Mouse (Mus musculus): ENCODE data around the gene Polr2a. TPM values are rescaled to one million over a fixed set of nuclear protein-coding genes. Genes with fewer than 3 reads are reported as not detected.
"Not testable (repeated sequence)": the region's sequence is repeated elsewhere in the genome, so short reads cannot be mapped to it uniquely, and the experiment has no call there.

Polr2a gene
- polyA plus RNA-seq, 1 experiment from 2014 or later: 39.3 TPM

- Histone ChIP-seq H3K4me1 (ENCODE audit: control insufficient read depth, insufficient read depth, low read length) (peaks cover 23% of the 10 kb centered on the region), H3K36me3 (ENCODE audit: control insufficient read depth, insufficient read depth, low read length) (peaks cover 8% of the 10 kb centered on the region), H3K27ac (replicated peaks; ENCODE audit: low read depth, low read length) (no peak overlapping the region), H3K9me3 (ENCODE audit: control insufficient read depth, low read length) (no peaks in the 10 kb centered on the region), H3K9ac (ENCODE audit: low read depth, low read length) (no peak overlapping the region), H3K4me2 (ENCODE audit: low read depth, low read length) (no peak overlapping the region), H3K4me3 (ENCODE audit: low read depth, low read length) (no peak overlapping the region), H3K27me3 (replicated peaks; ENCODE audit: control insufficient read depth, insufficient read depth, low read length) (no peaks in the 10 kb centered on the region)
- ATAC-seq (ENCODE audit: low read depth) (no peak), DNase-seq (ENCODE audit: low spot score) (no peak)
Observed at GRCm38 (mm10) chr11:69752686-69753085, 5.8 kb downstream of the Polr2a start.

DNA sequence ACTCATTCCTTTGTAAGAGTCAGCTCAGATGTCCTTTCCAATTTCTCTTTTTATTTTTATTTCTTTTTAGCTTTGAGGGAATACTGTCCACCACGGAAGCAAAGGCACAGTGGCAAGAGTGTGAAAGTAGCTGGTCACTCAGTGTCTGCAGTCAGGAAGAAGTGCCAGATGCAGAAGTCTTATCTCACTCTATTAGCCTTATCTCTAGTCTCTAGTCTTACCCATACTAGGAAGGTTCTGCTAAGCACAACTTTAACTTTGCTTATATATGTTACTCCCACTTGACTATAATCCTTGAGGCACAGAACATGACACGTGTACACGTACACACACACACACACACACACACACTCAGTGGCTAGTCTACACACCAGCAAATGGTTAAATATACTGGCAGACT is 6.8 kb downstream of the Polr2a start:
- H3K4me1 ChIP-seq (ENCODE audit: control insufficient read depth, insufficient read depth, low read length): peaks cover 14% of the 10 kb centered on the region
- no peak overlapping the region for H3K27ac ChIP-seq (replicated peaks; ENCODE audit: low read depth, low read length)
- ATAC-seq (ENCODE audit: low read depth) (no peak), DNase-seq (ENCODE audit: low spot score) (no peak)
- WGBS: 81% methylated on average over 3 of the region's 3 CpGs
- no peaks in the 10 kb centered on the region for H3K27me3 ChIP-seq (replicated peaks; ENCODE audit: control insufficient read depth, insufficient read depth, low read length)
- H3K4me3 ChIP-seq (ENCODE audit: low read depth, low read length): no peak overlapping the region
- no peaks in the 10 kb centered on the region for H3K9me3 ChIP-seq (ENCODE audit: control insufficient read depth, low read length)
- peaks cover 18% of the 10 kb centered on the region for H3K36me3 ChIP-seq (ENCODE audit: control insufficient read depth, insufficient read depth, low read length)
- H3K4me2 ChIP-seq (ENCODE audit: low read depth, low read length): no peak overlapping the region
- no peak overlapping the region for H3K9ac ChIP-seq (ENCODE audit: low read depth, low read length)

DNA sequence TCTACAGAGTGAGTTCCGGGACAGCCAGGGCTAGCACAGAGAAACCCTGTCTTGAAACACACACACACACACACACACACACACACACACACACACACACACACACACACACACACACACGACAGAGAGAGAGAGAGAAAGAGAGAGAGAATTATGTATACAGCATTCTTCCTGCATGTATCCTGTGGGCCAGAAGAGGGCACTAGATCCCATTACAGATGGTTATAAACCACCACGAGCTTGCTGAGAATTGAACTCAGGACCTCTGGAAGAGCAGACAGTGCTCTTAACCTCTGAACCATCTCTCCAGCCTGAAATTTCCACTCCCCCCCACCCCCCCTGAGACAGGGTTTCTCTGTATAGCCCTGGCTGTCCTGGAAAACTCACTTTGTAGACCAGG is 27.0 kb downstream of the Polr2a start:
- ATAC-seq (ENCODE audit: low read depth); H3K9me3 ChIP-seq (ENCODE audit: control insufficient read depth, low read length); H3K4me2 ChIP-seq (ENCODE audit: low read depth, low read length); H3K27ac ChIP-seq (replicated peaks; ENCODE audit: low read depth, low read length); H3K27me3 ChIP-seq (replicated peaks; ENCODE audit: control insufficient read depth, insufficient read depth, low read length); DNase-seq (ENCODE audit: low spot score); H3K4me1 ChIP-seq (ENCODE audit: control insufficient read depth, insufficient read depth, low read length); H3K4me3 ChIP-seq (ENCODE audit: low read depth, low read length); H3K9ac ChIP-seq (ENCODE audit: low read depth, low read length): not testable (repeated sequence)
- H3K36me3 ChIP-seq (ENCODE audit: control insufficient read depth, insufficient read depth, low read length): peaks cover 31% of the 10 kb centered on the region
- WGBS: 88% methylated on average over 2 of the region's 3 CpGs

DNA sequence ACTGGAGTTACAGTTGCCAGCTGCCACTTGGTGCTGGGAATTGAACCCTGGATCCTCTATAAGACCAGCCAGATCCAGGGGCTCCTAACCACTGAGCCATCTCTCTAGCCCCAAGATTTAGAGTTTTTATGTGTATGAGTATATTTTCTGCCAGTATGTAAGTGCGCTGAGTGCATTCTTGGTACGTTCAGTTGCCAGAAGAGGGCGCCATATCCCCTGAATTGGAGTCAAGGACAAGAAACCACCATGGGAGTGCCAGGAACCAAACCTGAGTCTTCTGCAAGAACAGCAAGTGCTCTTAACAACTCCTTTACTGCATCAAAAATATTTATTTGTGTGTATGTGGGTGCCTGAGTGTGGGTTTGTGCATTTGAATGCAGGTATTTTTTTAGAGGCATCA is 29.4 kb downstream of the Polr2a start:
- DNase-seq (ENCODE audit: low spot score) (peak; percentile 46), ATAC-seq (ENCODE audit: low read depth) (no peak)
- no peak overlapping the region for H3K4me2 ChIP-seq (ENCODE audit: low read depth, low read length)
- no peaks in the 10 kb centered on the region for H3K27me3 ChIP-seq (replicated peaks; ENCODE audit: control insufficient read depth, insufficient read depth, low read length)
- H3K27ac ChIP-seq (replicated peaks; ENCODE audit: low read depth, low read length): no peak overlapping the region
- 13% methylated on average over 3 of the region's 3 CpGs for WGBS
- H3K4me1 ChIP-seq (ENCODE audit: control insufficient read depth, insufficient read depth, low read length): no peaks in the 10 kb centered on the region
- peaks cover 8% of the 10 kb centered on the region for H3K36me3 ChIP-seq (ENCODE audit: control insufficient read depth, insufficient read depth, low read length)
- no peaks in the 10 kb centered on the region for H3K9me3 ChIP-seq (ENCODE audit: control insufficient read depth, low read length)
- H3K4me3 ChIP-seq (ENCODE audit: low read depth, low read length): no peak overlapping the region
- H3K9ac ChIP-seq (ENCODE audit: low read depth, low read length): no peak overlapping the region

- 23% methylated on average over 5 of the region's 5 CpGs for WGBS
- ATAC-seq (ENCODE audit: low read depth) (no peak), DNase-seq (ENCODE audit: low spot score) (no peak)
- Histone ChIP-seq H3K4me1 (ENCODE audit: control insufficient read depth, insufficient read depth, low read length) (no peaks in the 10 kb centered on the region), H3K27me3 (replicated peaks; ENCODE audit: control insufficient read depth, insufficient read depth, low read length) (no peaks in the 10 kb centered on the region), H3K4me3 (ENCODE audit: low read depth, low read length) (no peak overlapping the region), H3K4me2 (ENCODE audit: low read depth, low read length) (no peak overlapping the region), H3K9ac (ENCODE audit: low read depth, low read length) (no peak overlapping the region), H3K36me3 (ENCODE audit: control insufficient read depth, insufficient read depth, low read length) (no peaks in the 10 kb centered on the region), H3K9me3 (ENCODE audit: control insufficient read depth, low read length) (no peaks in the 10 kb centered on the region), H3K27ac (replicated peaks; ENCODE audit: low read depth, low read length) (no peak overlapping the region)
Observed at GRCm38 (mm10) chr11:69725951-69726350, 32.5 kb downstream of the Polr2a start.

DNA sequence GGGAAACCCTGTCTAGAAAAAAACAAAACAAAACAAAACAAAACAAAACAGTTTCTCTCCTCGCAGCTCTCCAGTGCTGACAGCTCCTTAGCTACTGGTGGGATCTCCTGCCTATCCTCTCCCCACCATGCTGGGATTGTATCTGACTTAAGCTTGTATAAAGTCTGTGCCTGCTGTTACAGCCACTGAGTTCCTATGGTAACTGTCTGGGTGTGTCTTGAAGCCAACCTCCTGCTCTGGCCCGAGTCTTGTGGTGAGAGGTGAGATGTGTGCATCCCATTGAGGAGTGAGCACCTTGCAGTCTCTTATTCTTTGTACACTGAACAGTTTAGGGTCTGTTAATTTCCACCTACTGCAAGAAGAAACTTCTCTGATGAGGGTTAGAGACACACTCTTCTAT is 35.4 kb downstream of the Polr2a start:
- H3K36me3 ChIP-seq (ENCODE audit: control insufficient read depth, insufficient read depth, low read length): no peaks in the 10 kb centered on the region
- no peaks in the 10 kb centered on the region for H3K27me3 ChIP-seq (replicated peaks; ENCODE audit: control insufficient read depth, insufficient read depth, low read length)
- H3K4me1 ChIP-seq (ENCODE audit: control insufficient read depth, insufficient read depth, low read length): peaks cover 4% of the 10 kb centered on the region; the same call in 1 of the 2 replicates
- no peak overlapping the region for H3K27ac ChIP-seq (replicated peaks; ENCODE audit: low read depth, low read length)
- no peak overlapping the region for H3K9ac ChIP-seq (ENCODE audit: low read depth, low read length)
- H3K4me2 ChIP-seq (ENCODE audit: low read depth, low read length): no peak overlapping the region
- DNase-seq (ENCODE audit: low spot score): no peak
- no peak overlapping the region for H3K4me3 ChIP-seq (ENCODE audit: low read depth, low read length)
- no peak for ATAC-seq (ENCODE audit: low read depth)
- H3K9me3 ChIP-seq (ENCODE audit: control insufficient read depth, low read length): no peaks in the 10 kb centered on the region
- 51% methylated on average over 2 of the region's 2 CpGs for WGBS

DNA sequence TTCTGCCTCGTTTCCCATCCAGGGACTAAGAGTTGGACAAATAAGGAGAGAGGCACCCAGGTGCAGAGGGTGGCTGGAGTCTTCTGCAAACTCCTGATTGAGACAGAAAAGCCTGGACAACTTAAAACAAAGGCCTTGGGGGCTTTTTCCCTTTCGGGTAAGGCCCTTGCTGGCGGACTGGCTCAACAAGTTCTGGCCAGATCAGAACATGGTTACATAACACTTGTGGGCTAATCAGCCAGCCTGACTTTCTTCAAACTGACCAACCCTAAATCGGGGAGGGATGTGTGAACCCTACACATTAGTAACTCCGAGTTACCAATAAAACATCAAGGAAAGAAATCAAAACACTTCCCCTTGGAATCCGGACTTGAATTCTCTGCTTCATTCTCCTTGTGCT is 37.6 kb downstream of the Polr2a start:
- Histone ChIP-seq H3K4me2 (ENCODE audit: low read depth, low read length) (no peak overlapping the region), H3K27me3 (replicated peaks; ENCODE audit: control insufficient read depth, insufficient read depth, low read length) (no peaks in the 10 kb centered on the region), H3K36me3 (ENCODE audit: control insufficient read depth, insufficient read depth, low read length) (no peaks in the 10 kb centered on the region), H3K4me3 (ENCODE audit: low read depth, low read length) (no peak overlapping the region), H3K9me3 (ENCODE audit: control insufficient read depth, low read length) (no peaks in the 10 kb centered on the region), H3K27ac (replicated peaks; ENCODE audit: low read depth, low read length) (no peak overlapping the region), H3K9ac (ENCODE audit: low read depth, low read length) (no peak overlapping the region), H3K4me1 (ENCODE audit: control insufficient read depth, insufficient read depth, low read length) (peaks cover 7% of the 10 kb centered on the region; the same call in 1 of the 2 replicates)
- 68% methylated on average over 6 of the region's 6 CpGs for WGBS
- DNase-seq (ENCODE audit: low spot score) (no peak), ATAC-seq (ENCODE audit: low read depth) (no peak)

DNA sequence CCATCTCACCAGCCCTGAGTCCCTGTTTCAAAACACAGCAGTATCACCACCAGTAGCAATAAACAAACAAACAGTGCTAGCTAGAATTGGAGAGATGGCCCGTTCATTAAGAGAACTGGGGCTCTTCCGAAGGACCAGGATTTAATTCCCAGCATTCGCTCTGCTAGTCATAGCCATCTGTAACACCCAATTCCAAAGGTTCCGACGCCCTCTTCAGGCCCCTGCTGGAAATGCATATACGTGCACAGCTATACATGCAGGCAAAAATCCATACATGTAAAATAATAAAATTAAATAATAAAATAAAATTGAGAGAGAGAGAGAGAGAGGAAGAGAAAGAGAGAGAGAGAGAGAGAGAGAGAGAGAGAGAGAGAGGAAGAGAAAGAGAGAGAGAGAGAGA is 39.0 kb downstream of the Polr2a start:
- peaks cover 8% of the 10 kb centered on the region; the same call in 1 of the 2 replicates for H3K4me1 ChIP-seq (ENCODE audit: control insufficient read depth, insufficient read depth, low read length)
- WGBS: 75% methylated on average over 6 of the region's 6 CpGs
- no peaks in the 10 kb centered on the region for H3K27me3 ChIP-seq (replicated peaks; ENCODE audit: control insufficient read depth, insufficient read depth, low read length)

DNA sequence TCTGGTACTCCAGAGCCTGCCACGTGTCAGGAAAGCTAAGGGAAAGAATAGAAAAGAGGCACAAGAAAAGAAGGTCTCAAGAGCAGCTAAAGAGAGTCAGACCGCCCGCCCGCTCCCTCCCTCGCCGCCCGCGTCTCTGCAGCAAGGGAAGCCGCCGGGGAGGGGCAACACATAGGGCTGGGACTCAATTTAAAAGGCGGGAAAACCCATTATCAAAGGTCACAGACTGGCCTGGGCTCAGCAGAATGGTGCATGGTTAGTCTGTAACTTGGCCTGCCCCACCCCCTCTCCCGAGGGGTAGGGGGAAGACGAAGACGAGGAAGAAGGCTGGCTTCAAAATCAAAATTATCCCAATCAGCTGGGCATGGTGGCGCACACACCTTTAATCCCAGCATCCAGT is 39.8 kb downstream of the Polr2a start:
- Histone ChIP-seq H3K4me2 (ENCODE audit: low read depth, low read length) (peak overlapping the region; percentile 20; the same call in 1 of the 2 replicates), H3K9me3 (ENCODE audit: control insufficient read depth, low read length) (peaks cover 3% of the 10 kb centered on the region; the same call in 1 of the 2 replicates), H3K36me3 (ENCODE audit: control insufficient read depth, insufficient read depth, low read length) (no peaks in the 10 kb centered on the region), H3K4me3 (ENCODE audit: low read depth, low read length) (no peak overlapping the region), H3K27me3 (replicated peaks; ENCODE audit: control insufficient read depth, insufficient read depth, low read length) (no peaks in the 10 kb centered on the region), H3K9ac (ENCODE audit: low read depth, low read length) (peak overlapping the region; percentile 25; the same call in 1 of the 2 replicates), H3K27ac (replicated peaks; ENCODE audit: low read depth, low read length) (no peak overlapping the region), H3K4me1 (ENCODE audit: control insufficient read depth, insufficient read depth, low read length) (peaks cover 8% of the 10 kb centered on the region; the same call in 1 of the 2 replicates)
- ATAC-seq (ENCODE audit: low read depth): no peak
- DNase-seq (ENCODE audit: low spot score): no peak
- 30% methylated on average over 14 of the region's 15 CpGs for WGBS

More for the DNA sequence above, 39.0 kb downstream of the Polr2a start:
- no peak overlapping the region for H3K27ac ChIP-seq (replicated peaks; ENCODE audit: low read depth, low read length)
- no peak overlapping the region for H3K4me3 ChIP-seq (ENCODE audit: low read depth, low read length)
- DNase-seq (ENCODE audit: low spot score) (no peak), ATAC-seq (ENCODE audit: low read depth) (no peak)
- H3K9ac ChIP-seq (ENCODE audit: low read depth, low read length): no peak overlapping the region
- peaks cover 3% of the 10 kb centered on the region; the same call in 1 of the 2 replicates for H3K9me3 ChIP-seq (ENCODE audit: control insufficient read depth, low read length)
- no peaks in the 10 kb centered on the region for H3K36me3 ChIP-seq (ENCODE audit: control insufficient read depth, insufficient read depth, low read length)
- no peak overlapping the region for H3K4me2 ChIP-seq (ENCODE audit: low read depth, low read length)
